In genomic region chr10:118215719-118216393, GRCm38 (mm10) we compare ENCODE assay signal across 27 mouse cellular contexts. TPM values are rescaled to one million over a fixed set of nuclear protein-coding genes. Genes with fewer than 3 reads are reported as not detected.
DNase-seq lines count a peak whose midpoint lies in the region; ATAC-seq and TF ChIP-seq lines count a peak whose summit lies in the region.
"Not testable (repeated sequence)": the region's sequence is repeated elsewhere in the genome, so short reads cannot be mapped to it uniquely, and the experiment has no call there.
"Had no signal": no experiment of that assay in that cellular context is flagged by ENCODE, and none has a peak within 500 bp of the region (broad histone marks: within the 10 kb centered on the region; RNA-seq: fewer than 3 reads in every experiment).

No protein-coding gene starts in this region.

- not testable (repeated sequence) for TF ChIP-seq CTCF in midbrain, postnatal 0 days (IDR thresholded peaks at IDR 0.05)

- not testable (repeated sequence) for DNase-seq in limb, embryonic 14.5 days (ENCODE audit: low spot score)
- peak; percentile 21 for DNase-seq in midbrain, postnatal 0 days (ENCODE audit: low spot score)

- H3K36me3 ChIP-seq in hindbrain, embryonic 15.5 days; intestine, embryonic 16.5 days (ENCODE audit: control insufficient read depth, insufficient read depth, low read length); limb, embryonic 14.5 days (ENCODE audit: control insufficient read depth, insufficient read depth, low read length); midbrain, postnatal 0 days (ENCODE audit: insufficient read depth, low read length): not testable (repeated sequence)

- H3K4me2 ChIP-seq in hindbrain, embryonic 15.5 days; intestine, embryonic 16.5 days (ENCODE audit: low read depth, low read length); limb, embryonic 14.5 days (replicated peaks; ENCODE audit: low read depth, low read length, severe bottlenecking); midbrain, postnatal 0 days (ENCODE audit: low read depth, low read length, poor library complexity, severe bottlenecking): not testable (repeated sequence)

- H3K9me3 ChIP-seq in hindbrain, embryonic 15.5 days; intestine, embryonic 16.5 days (ENCODE audit: control insufficient read depth, low read length); limb, embryonic 14.5 days (ENCODE audit: control insufficient read depth, low read length); midbrain, postnatal 0 days (ENCODE audit: low read length): not testable (repeated sequence)

- not testable (repeated sequence) for H3K4me1 ChIP-seq in hindbrain, embryonic 15.5 days (replicated peaks); intestine, embryonic 16.5 days (ENCODE audit: control insufficient read depth, insufficient read depth, low read length); limb, embryonic 14.5 days (ENCODE audit: control insufficient read depth, insufficient read depth, low read length); midbrain, postnatal 0 days (ENCODE audit: insufficient read depth, low read length)

- H3K27me3 ChIP-seq in hindbrain, embryonic 15.5 days; intestine, embryonic 16.5 days (replicated peaks; ENCODE audit: control insufficient read depth, insufficient read depth, low read length); limb, embryonic 14.5 days (ENCODE audit: control insufficient read depth, insufficient read depth, low read length); midbrain, postnatal 0 days (ENCODE audit: insufficient read depth, low read length): not testable (repeated sequence)

- TF ChIP-seq POLR2A in limb, embryonic 14.5 days (IDR thresholded peaks at IDR 0.05; ENCODE audit: borderline replicate concordance, extremely low read depth, insufficient read depth, insufficient read length): not testable (repeated sequence)

- peak; percentile 60 for ATAC-seq in common myeloid progenitor, adult 5-6 weeks (replicated peaks; ENCODE audit: low read depth, poor library complexity, severe bottlenecking)
- peak; percentile 27; the same call in 1 of the 2 replicates for ATAC-seq in granulocyte monocyte progenitor cell, adult 5-6 weeks (replicated peaks; ENCODE audit: poor library complexity, severe bottlenecking)
- 0 out of 2 replicates have a peak, but pooled peaks have one; percentile 61 for ATAC-seq in hindbrain, embryonic 15.5 days (ENCODE audit: low FRiP score, low read depth)
- 0 out of 2 replicates have a peak, but pooled peaks have one; percentile 36 for ATAC-seq in intestine, embryonic 16.5 days
- ATAC-seq in limb, embryonic 14.5 days (ENCODE audit: low FRiP score, low read depth): peak; percentile 53; the same call in 1 of the 2 replicates
- ATAC-seq in midbrain, postnatal 0 days (ENCODE audit: low FRiP score): not testable (repeated sequence)

- not testable (repeated sequence) for H3K9ac ChIP-seq in hindbrain, embryonic 15.5 days; intestine, embryonic 16.5 days (ENCODE audit: low read depth, low read length); limb, embryonic 14.5 days (ENCODE audit: low read depth, low read length, severe bottlenecking); midbrain, postnatal 0 days (replicated peaks; ENCODE audit: low read length, poor library complexity, severe bottlenecking)

- not testable (repeated sequence) for H3K4me3 ChIP-seq in hindbrain, embryonic 15.5 days; intestine, embryonic 16.5 days (ENCODE audit: low read length); limb, embryonic 14.5 days (replicated peaks; ENCODE audit: low read length); midbrain, postnatal 0 days (ENCODE audit: low read depth, low read length)

- 67% methylated on average over 2 of the region's 4 CpGs for WGBS in hindbrain, embryonic 15.5 days
- WGBS in intestine, embryonic 16.5 days: 92% methylated on average over 2 of the region's 4 CpGs
- 75% methylated on average over 2 of the region's 4 CpGs for WGBS in limb, embryonic 14.5 days
- WGBS in midbrain, postnatal 0 days: 84% methylated on average over 2 of the region's 4 CpGs

- not testable (repeated sequence) for H3K27ac ChIP-seq in hindbrain, embryonic 15.5 days (replicated peaks); intestine, embryonic 16.5 days (ENCODE audit: low read length); limb, embryonic 14.5 days (replicated peaks; ENCODE audit: low read depth, low read length); midbrain, postnatal 0 days (ENCODE audit: low read depth, low read length)

RNA-seq across cellular contexts. Expression of gene Il22, which starts 11.1 kb away (rescaled TPM):
- not detected in 2 replicates for total RNA-seq in common myeloid progenitor, adult 5-6 weeks (2017)
- not detected in 2 replicates for total RNA-seq in granulocyte monocyte progenitor cell, adult 5-6 weeks (2014; fragmentation: Nextera tagmentation)
- not detected in 2 replicates for total RNA-seq in granulocyte monocyte progenitor cell, adult 5-6 weeks (2017)
- polyA plus RNA-seq in hindbrain, embryonic 15.5 days (2015; fragmentation: Nextera tagmentation; extraction: Ambion mirVana): 0.26 and 0.29 TPM in 2 replicates
- polyA plus RNA-seq in intestine, embryonic 16.5 days (2015; fragmentation: Nextera tagmentation; extraction: Ambion mirVana): not detected in 2 replicates
- not detected in 2 replicates for polyA plus RNA-seq in limb, embryonic 14.5 days (2012; rRNA removed)
- polyA plus RNA-seq in limb, embryonic 14.5 days (2014; fragmentation: Nextera tagmentation; extraction: Ambion mirVana): not detected in 2 replicates
- total RNA-seq in midbrain, postnatal 0 days (2014; rRNA removed): not detected in 2 replicates
- 0.71 and 0.72 TPM in 2 replicates for polyA plus RNA-seq in midbrain, postnatal 0 days (2015; fragmentation: Nextera tagmentation; extraction: Ambion mirVana)
- total RNA-seq: adrenal gland, adult 2 months; adrenal gland, postnatal 14 days; adrenal gland, postnatal 4 days; gastrocnemius, adult 18-20 months; gastrocnemius, postnatal 10 days; gastrocnemius, postnatal 36 days; heart, adult 18-20 months; heart, postnatal 14 days; heart, postnatal 4 days; MEL had no signal
- polyA plus RNA-seq: adrenal gland, adult 2 months; C2C12; CD4-positive, CD25-positive, alpha-beta regulatory T cell, adult 4 months; embryonic facial prominence, embryonic 12.5 days; forebrain, embryonic 13.5 days; forebrain, embryonic 16.5 days; heart, embryonic 12.5 days; heart, embryonic 15.5 days; hindbrain, embryonic 11.5 days; hindbrain, embryonic 14.5 days; intestine, postnatal 0 days had no signal

RNA-seq across cellular contexts. Expression of gene Gm32717, which starts 24.7 kb away (rescaled TPM):
- 0.10 and 0.18 TPM in 2 replicates for total RNA-seq in common myeloid progenitor, adult 5-6 weeks (2017)
- not detected in 2 replicates for total RNA-seq in granulocyte monocyte progenitor cell, adult 5-6 weeks (2014; fragmentation: Nextera tagmentation)
- total RNA-seq in granulocyte monocyte progenitor cell, adult 5-6 weeks (2017): 0.09 and 0.31 TPM in 2 replicates
- polyA plus RNA-seq in hindbrain, embryonic 15.5 days (2015; fragmentation: Nextera tagmentation; extraction: Ambion mirVana): 0.16 and 0.31 TPM in 2 replicates
- polyA plus RNA-seq in intestine, embryonic 16.5 days (2015; fragmentation: Nextera tagmentation; extraction: Ambion mirVana): not detected in 2 replicates
- 0.03 TPM in 1 of 2 replicates, not detected in the other for polyA plus RNA-seq in limb, embryonic 14.5 days (2012; rRNA removed)
- polyA plus RNA-seq in limb, embryonic 14.5 days (2014; fragmentation: Nextera tagmentation; extraction: Ambion mirVana): not detected in 2 replicates
- 0.11 and 0.24 TPM in 2 replicates for total RNA-seq in midbrain, postnatal 0 days (2014; rRNA removed)
- 0.20 TPM in 1 of 2 replicates, not detected in the other for polyA plus RNA-seq in midbrain, postnatal 0 days (2015; fragmentation: Nextera tagmentation; extraction: Ambion mirVana)
- polyA plus RNA-seq: adrenal gland, adult 2 months; CD4-positive, CD25-positive, alpha-beta regulatory T cell, adult 4 months; heart, embryonic 12.5 days; heart, embryonic 15.5 days; inflammation-experienced regulatory T-cells, adult 6 months; intestine, postnatal 0 days had no signal

RNA-seq across cellular contexts. Expression of gene Gm32802, which starts 42.6 kb away (rescaled TPM):
- 0.10 and 0.18 TPM in 2 replicates for total RNA-seq in common myeloid progenitor, adult 5-6 weeks (2017)
- not detected in 2 replicates for total RNA-seq in granulocyte monocyte progenitor cell, adult 5-6 weeks (2014; fragmentation: Nextera tagmentation)
- total RNA-seq in granulocyte monocyte progenitor cell, adult 5-6 weeks (2017): 0.09 and 0.31 TPM in 2 replicates
- 0.16 and 0.31 TPM in 2 replicates for polyA plus RNA-seq in hindbrain, embryonic 15.5 days (2015; fragmentation: Nextera tagmentation; extraction: Ambion mirVana)
- not detected in 2 replicates for polyA plus RNA-seq in intestine, embryonic 16.5 days (2015; fragmentation: Nextera tagmentation; extraction: Ambion mirVana)
- polyA plus RNA-seq in limb, embryonic 14.5 days (2012; rRNA removed): 0.03 TPM in 1 of 2 replicates, not detected in the other
- not detected in 2 replicates for polyA plus RNA-seq in limb, embryonic 14.5 days (2014; fragmentation: Nextera tagmentation; extraction: Ambion mirVana)
- total RNA-seq in midbrain, postnatal 0 days (2014; rRNA removed): 0.11 and 0.24 TPM in 2 replicates
- 0.20 TPM in 1 of 2 replicates, not detected in the other for polyA plus RNA-seq in midbrain, postnatal 0 days (2015; fragmentation: Nextera tagmentation; extraction: Ambion mirVana)
- polyA plus RNA-seq: adrenal gland, adult 2 months; CD4-positive, CD25-positive, alpha-beta regulatory T cell, adult 4 months; heart, embryonic 12.5 days; heart, embryonic 15.5 days; inflammation-experienced regulatory T-cells, adult 6 months; intestine, postnatal 0 days had no signal
